Mouse (Mus musculus) naive thymus-derived CD4-positive, alpha-beta T cell, adult 2 months (primary cell): Measurements from ENCODE around the gene Olfr157.

ENCODE experiments used
- DNase-seq: peaks from one replicate; pipeline ENCODE4 v3.0.0-alpha.2; 2011; ENCODE audit warnings: low read depth

Olfr157 gene

GRCm38 (mm10) chr4:43840101-43840500 is at the start of gene Olfr157:
Gene Olfr157 (minus strand): TSS chr4:43840201.
- DNase-seq: no peak

- no peak for DNase-seq
These were observed 44.2 kb upstream of the Olfr157 start for GRCm38 (mm10) chr4:43884196-43884595.

- no peak for DNase-seq
These were observed 39.6 kb upstream of the Olfr157 start for GRCm38 (mm10) chr4:43879566-43879965.

DNA sequence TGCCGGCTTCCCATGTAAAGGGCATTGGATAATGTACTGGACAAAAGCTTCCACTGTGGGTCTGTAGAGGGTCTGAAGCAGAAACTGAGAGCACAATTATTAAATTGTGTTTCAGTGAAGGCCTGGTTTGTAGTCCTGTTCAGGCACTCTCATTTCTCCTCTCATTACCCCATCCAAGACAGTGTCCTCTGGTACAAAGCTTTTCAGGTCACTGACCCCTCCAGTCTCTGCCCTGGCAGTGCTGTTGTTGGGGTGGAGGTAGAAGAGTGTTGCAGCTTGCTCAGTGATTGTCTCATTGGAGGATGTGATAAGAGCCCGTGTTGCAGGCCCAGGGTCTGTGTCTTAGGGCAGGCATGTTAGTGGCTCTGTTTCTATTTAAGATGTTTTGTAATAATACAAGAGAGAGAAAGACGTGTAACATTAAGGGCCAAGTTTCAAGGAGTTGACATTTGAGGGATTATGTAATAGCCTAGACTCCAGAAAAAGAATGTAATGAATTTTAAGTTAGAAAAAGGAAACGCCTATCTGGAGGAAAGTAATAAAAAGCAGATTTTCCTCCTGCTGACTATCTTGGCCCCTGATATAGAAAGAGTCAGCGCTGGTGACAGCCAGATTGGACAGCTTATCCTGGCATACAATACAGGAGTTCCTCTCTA is 38.2 kb upstream of the Olfr157 start:
- DNase-seq: no peak

GRCm38 (mm10) chr4:43877230-43877629 is 37.2 kb upstream of the Olfr157 start:
- DNase-seq: no peak

- peak; percentile 31 for DNase-seq
These were observed 36.0 kb upstream of the Olfr157 start for GRCm38 (mm10) chr4:43875919-43876411.

DNA sequence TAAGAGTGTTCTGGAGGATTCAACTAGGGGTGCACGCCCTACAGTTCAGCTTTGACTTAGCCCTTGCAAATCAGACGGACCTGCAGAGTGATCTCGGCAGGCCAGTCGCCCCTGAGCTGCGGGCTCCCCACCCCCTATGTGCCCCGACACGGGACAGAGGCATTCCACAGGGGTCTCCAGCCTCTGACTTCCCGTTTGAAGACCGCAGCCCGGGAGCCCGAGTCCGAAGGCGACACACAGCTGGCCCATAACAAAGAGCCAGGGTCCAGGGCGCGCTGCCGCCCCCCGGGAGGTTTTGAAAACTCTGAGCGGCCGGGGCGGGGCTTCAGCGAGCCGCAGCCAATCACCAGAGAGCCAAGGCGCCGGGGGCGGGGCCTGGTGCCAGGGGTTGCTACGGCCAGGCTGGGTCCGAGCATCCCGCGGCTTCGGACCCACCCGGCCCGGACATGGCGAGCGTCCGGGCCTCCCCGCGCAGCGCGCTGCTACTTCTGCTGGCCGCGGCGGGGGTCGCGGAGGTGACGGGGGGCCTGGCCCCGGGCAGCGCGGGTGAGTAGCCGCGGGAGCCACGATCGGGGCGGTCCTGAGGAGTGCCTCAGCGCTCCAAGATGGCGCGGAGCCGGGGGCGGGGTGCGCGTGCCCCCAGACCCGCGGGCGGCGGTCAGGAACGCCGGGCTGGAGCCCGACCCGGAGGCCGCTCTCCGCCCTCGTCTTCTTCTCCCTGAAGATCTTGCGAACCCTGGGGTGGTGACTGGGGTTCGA is 35.3 kb upstream of the Olfr157 start, which contains the start of gene Reck:
TSS of gene Reck (plus strand) at position 371 of the 759 bp plus-strand sequence.
- DNase-seq: peak; percentile 79

GRCm38 (mm10) chr4:43874501-43874900 is 34.5 kb upstream of the Olfr157 start:
- no peak for DNase-seq

- DNase-seq: no peak
These were observed 29.8 kb upstream of the Olfr157 start for GRCm38 (mm10) chr4:43869821-43870220.

- no peak for DNase-seq
These were observed 23.3 kb upstream of the Olfr157 start for GRCm38 (mm10) chr4:43863298-43863697.

- DNase-seq: peak; percentile 76
These were observed 20.9 kb upstream of the Olfr157 start for GRCm38 (mm10) chr4:43860744-43861519.

DNA sequence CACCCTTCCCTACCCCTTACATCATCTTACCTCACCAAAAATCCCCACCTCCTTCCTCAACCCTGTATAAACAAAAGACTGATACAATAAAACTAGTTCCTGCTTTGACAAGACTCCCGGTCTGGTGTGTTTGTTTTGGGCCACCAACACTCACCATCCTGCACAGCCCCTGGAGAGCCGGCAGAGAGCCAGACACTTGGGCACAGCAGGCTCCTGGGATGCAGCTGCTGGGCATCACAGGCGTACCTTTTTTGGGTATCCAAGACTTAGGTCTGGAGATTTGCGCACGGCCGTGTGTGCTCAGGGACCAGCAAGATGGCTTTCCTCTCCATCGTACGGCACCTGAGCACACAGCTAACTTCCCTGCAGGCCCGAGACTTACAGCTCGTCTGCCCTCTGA is 19.9 kb upstream of the Olfr157 start:
- DNase-seq: no peak

DNA sequence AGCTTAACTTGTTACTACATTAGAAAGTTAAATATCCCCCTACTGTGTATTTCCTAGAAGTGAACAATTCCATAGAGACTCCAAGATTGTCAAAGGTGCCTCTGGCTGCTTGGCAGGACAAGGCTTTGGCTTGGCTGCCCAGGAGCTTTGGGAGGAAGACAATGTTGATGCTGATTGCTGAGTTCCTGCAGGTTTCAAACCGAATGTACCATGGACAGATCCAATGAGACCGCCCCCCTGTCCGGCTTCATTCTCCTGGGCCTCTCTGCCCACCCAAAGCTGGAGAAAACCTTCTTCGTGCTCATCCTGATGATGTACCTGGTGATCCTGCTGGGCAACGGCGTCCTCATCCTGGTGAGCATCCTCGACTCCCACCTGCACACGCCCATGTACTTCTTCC is 14.1 kb upstream of the Olfr157 start:
- no peak for DNase-seq

DNA sequence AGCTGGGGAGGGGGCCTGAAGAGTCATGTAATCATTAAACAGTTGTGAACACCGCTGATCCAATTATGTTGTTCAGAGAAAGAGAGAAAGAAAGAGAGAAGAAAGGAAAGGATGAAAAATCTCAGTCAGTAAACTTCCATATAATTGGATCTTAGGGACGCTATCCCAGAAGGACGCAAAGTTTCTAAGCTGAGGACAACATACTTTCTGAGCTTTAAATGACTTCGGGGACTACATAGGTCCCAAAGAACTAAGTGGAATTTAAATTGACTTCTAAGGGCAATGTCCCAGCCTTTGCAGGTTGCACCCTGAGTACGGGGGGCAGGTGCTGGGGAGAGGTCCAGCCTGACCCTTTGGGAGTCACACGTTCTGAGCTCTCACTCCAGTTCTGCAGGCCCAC is 11.3 kb upstream of the Olfr157 start, which contains the start of gene Olfr155:
TSS of gene Olfr155 (plus strand) at position 301 of the 400 bp plus-strand sequence.
- no peak for DNase-seq

GRCm38 (mm10) chr4:43838326-43838725 is 1.7 kb downstream of the Olfr157 start:
- no peak for DNase-seq

GRCm38 (mm10) chr4:43834749-43835148 is 5.3 kb downstream of the Olfr157 start:
- DNase-seq: peak; percentile 7

GRCm38 (mm10) chr4:43833752-43834151 is 6.2 kb downstream of the Olfr157 start:
- no peak for DNase-seq

DNA sequence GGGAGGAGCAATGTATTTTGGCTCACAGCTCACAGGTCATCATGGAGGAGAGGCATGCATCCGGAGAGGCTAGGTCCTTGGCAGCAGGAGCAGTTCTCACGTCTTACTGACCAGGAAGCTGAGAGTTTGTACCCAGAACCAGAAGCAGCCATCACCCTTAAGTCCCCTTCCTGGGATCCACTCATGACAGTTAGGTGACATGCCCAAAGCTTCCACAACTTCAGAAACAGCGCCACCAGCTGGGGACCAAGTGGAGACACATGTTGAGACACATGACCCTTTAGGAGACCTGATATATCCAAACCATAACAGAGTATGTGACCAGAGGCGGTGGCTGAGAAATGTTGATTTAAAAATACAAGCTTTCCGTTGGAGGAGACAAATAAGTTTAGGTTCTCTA is 8.0 kb downstream of the Olfr157 start:
- DNase-seq: no peak

DNA sequence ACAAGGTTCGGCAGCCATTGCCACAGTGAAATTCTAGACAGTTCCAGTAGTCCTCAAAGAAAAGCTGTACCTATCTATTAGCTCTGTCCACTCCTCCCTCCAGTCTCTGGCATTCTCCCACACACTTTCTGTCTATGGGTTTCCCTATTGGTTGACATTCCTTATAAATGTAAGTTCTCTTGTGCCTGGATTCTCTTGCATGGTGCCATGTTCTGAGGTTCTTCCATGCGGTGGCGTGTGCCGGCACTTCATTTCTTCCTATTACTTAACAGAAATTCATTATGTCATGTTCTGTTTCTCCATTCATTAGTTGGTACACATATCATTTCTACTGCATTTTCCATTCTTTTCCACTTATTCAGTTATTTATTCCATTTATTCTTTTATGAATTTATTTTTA is 11.2 kb downstream of the Olfr157 start:
- no peak for DNase-seq

DNA sequence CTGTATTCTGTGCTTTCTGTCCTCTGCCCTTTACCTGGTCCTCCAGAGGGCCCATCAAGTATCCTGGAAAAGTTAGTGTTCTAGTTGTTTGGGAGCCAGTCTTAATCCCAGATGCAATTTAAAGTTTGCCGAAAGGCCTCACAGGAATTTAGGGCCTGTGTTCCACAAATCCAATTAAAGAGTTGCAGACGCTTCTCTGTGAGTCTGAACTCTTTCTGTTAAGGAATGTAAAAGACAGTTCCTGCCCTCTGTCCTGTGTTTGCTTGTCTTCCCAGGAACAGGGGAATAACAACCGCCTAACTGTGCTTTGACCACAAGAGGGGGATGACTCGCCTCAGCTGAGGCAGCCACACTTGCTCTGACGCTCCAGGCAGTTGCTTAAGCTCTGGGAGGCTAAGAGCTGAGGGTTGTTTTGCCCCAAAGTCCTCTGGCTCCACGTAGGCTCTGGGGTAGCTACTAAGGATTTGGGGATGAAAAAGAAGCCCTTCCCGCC is 16.1 kb downstream of the Olfr157 start, which contains the start of gene Olfr156:
TSS of gene Olfr156 (minus strand) at position 51 of the 493 bp plus-strand sequence.
- no peak for DNase-seq

GRCm38 (mm10) chr4:43822896-43823550 is 17.0 kb downstream of the Olfr157 start:
- peak; percentile 24 for DNase-seq

DNA sequence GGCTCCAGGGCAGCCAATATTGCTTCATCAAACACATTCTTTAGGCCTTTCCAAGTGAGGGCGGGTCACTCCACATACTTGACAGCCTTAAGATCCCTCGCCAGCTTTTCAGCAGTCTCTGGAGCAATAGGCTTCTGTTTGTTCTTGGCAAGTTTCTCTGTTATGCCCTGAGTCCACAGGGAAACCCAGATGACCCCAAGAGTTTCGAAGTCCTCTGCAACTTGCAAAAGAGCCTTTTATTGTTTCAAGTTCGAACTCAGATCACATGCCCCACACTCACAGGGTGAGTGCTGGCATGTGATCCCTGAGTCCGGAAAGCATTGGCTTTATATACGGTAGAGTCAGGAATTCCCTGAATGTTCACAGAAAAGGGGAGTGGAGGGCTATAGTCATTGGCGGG is 41.1 kb downstream of the Olfr157 start:
- no peak for DNase-seq
